Mouse (Mus musculus) mammary gland, adult 2 months (tissue): ENCODE measurements around the gene Olfr522. TPM values are rescaled to one million over a fixed set of nuclear protein-coding genes. Genes with fewer than 3 reads are reported as not detected.

ENCODE experiments used
- polyA plus RNA-seq: library from polyadenylated mRNA; depleted of rRNA; stranded (reverse); fragments of >200 nt; gene quantifications from 2 replicates; pipeline ENCODE4 v1.2.3, GENCODE M21; 2012; ENCODE audit warnings: low replicate concordance; rRNA removed

Olfr522 gene
- polyA plus RNA-seq: not detected in 2 replicates

DNA sequence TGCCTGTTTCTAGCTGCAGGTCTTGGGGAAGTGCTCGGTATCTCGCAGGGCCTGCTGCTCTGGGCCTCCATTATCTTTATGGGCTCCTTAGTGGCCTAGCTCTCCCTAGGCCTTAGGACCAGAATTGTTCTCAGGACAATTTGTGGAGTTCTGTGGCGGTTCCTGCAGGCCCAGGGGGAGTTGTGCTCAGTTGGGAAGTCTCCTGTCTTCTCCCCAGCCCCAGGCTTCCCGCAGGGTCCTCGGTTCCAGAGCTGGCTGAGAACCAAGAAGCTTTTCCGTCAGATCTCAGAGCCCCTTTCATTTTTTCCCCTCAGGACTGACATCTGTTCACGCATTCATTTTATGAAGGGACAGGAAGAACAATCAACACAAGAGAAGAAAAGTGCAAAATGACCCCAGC lies at the start of gene Olfr522:
TSS of gene Olfr522 (minus strand) at position 101 of the 400 bp plus-strand sequence.

DNA sequence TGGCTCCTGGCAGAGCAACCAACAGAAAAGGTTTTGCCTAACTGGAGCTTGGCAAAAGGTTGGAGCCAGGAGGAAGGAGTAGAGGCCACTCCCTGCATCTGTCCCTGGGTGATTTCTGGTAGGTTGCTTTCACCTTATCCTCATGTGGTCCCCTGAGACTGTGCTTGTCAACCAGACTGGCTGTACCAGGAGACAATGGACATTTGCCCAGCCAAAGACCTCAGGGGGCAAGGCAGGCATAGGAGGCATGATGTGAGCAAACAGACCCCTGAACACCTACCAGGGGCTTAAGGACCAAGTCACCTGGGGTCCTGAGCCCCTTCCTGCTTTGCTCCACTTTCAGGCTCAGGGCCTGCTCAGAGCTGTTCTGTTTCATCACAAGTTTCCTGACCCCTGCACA lies 41.3 kb upstream of the Olfr522 start, which contains the start of gene Olfr524:
TSS of gene Olfr524 (minus strand) at position 101 of the 400 bp plus-strand sequence.

DNA sequence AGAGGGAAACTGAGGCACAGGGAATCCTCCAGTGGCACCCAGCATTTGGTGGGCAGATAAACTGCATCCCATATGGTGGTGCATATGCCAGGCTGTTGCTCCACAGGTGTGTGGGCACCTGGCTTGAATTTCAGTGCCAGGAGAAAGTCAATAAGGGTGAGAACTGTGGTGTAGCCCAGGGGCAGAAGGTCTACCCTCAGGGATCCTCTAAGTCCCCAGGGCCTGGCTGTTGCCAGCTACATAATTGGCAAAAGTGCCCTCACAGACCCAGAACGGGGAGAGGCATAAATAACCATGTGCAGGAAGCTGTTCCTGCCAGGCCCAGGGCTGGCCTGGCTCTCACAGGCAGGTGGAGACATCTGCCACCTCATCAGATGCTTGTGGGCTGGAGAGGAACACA lies 8.4 kb upstream of the Olfr522 start, which contains the start of gene Olfr523:
TSS of gene Olfr523 (plus strand) at position 282 of the 400 bp plus-strand sequence.

DNA sequence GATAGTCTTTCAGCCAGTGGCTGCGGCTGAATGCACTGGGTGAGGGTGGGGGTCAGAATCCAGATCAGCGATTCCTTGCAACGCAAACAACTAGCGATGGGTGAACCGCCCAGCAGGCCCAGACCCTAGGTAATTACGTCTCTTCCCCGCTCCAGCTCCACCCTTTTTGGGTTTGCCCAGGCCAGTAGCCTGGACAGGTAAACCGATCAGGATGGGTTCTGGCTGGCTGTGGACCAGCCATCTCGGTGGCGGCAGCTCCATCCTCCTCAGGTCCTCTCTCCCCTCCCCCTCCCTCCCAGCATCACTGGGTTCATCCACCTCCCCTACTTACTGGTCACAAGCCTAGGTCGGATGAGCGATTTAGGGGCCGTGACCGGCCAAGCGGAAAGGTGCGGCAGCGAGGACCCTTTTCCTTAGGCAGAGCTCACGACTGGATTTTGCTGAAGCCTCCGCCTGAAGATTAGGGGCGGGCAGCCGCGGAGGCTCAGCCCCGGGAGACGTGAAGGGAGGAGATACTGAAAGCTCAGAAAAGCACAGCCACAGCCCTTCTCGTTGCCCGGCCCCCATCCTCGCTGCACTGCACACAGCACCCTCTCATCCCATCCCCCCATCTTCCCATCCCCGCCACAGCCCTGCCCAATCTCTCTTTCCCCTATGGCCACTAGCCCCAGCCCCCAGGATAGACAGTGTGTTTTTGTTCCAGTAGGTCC lies 10.2 kb downstream of the Olfr522 start, which contains the start of gene Sprn:
TSS of gene Sprn (minus strand) at position 660 of the 710 bp plus-strand sequence.

DNA sequence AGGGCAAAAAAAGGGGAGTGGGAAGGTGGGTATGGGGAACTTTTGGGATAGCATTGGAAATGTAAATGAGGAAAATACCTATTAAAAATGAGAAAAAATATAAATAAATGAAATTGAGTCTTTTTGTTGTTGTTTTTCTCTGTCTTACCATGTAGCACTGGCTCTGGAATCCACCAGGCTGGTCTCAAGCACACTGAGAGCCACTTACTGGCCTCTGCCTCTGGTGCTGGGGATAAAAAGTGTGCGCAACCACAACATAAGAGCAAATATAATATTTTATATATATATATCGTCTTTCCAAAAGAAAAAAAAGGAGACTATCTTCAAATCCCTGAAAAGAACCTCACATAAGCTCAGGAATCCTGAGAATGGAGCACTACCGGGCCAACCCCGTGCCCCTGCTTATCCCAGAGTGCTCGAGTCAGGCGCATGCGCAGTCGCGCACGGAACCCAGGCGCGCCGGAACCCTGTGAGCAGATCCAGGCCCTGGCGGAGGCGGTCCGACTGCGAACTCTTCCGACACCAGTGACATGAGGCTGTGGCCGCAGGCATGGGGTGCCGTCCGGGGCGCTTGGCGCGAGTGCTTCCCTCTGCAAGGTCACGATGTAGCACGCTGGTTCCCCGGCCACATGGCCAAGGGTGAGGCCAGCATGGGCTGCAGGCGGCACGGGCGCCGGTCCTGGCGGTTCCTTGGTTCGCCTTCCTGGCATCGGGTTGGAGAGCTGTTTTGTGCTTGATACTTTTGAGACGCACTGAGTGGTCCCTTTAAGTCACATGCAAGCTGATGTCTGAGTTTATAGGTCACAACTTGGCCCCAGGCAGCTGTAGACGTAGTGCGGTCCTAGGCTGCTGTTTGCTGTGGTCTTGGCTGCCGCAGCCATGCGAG lies 27.2 kb downstream of the Olfr522 start, which contains the start of gene Mtg1:
TSS of gene Mtg1 (plus strand) at position 430 of the 886 bp plus-strand sequence.

DNA sequence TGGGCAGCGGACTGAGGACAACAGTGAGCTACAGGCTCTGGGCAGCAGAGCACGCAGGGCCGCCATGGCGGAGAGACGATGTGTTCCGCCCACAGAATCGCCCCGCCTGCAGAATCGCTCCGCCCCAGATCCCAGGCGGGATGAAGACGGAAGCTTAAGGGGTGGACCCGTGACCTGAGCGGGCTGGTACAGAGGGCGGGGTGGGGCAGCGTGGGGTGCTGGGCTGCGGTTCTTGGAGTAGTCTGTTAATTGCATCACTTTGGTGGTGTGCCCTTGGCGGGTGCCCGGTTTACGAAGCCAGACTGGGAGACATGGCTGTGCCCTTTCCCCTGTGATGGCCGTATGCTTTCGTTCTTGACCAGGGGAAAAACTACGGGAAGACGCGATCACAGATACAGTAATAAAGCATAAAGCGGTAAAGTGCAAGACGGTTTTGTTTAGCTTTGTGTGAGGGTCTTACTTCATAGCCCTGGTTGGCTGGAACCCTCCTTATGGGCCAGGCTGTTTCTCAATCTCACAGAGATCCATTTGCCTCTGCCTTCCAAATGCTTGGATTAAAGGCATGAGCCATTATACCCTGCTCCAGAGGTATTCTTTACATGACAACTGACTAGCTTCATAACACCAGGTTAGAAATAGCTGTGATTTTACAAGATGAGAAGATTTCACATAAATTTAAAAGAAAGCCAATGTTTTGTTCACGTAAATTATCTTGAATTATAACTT lies 48.1 kb downstream of the Olfr522 start, which contains the start of gene Echs1:
TSS of gene Echs1 (minus strand) at position 148 of the 726 bp plus-strand sequence.

DNA sequence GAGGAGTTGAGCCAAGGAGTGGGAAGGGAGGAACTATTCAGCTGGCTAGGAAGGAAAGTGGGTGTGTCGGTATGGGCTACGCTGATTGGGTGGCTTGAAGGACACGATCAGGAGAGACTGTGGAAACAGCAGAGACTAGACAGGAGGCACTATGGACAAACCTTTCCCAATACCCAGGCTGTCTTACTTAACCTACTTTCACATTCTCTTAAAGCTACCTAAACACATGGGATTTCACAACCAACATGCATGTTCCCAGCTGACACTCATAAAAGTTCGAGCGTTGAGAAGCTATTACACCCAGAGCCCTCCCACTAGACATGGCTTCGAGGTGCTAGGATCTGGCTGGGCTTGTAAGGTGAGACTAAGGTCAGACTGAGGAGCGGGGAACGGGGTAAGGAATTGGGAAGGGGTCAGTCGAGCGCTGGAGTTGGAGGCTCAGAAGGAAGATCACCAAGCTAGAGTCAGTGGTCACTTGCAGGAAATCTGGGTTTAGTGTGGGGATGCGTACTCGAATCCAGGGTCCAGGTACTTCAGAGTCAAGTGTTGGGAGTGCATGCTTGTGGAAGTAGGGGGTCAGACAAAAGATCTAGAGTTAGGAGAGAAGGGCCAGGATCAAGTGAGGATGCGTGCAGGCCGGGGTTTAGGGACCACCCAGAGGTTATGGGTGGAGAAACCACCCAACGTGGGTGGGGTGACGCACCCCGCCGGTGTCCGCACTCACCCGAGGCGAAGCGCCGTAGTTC lies 48.8 kb downstream of the Olfr522 start, which contains the start of gene Paox:
TSS of gene Paox (plus strand) at position 217 of the 746 bp plus-strand sequence.

Other genes with a start within 250 kb of the Olfr522 start
- 0.37 and 0.98 TPM in 2 replicates for gene Utf1, start 221.0 kb downstream of the Olfr522 start, polyA plus RNA-seq
- 0.31 and 0.32 TPM in 2 replicates for gene 6430531B16Rik, start 186.0 kb downstream of the Olfr522 start, polyA plus RNA-seq
- gene Adam8, start 172.2 kb downstream of the Olfr522 start, polyA plus RNA-seq: 18.5 and 20.3 TPM in 2 replicates
- 51.1 and 130 TPM in 2 replicates for gene Zfp511, start 128.4 kb downstream of the Olfr522 start, polyA plus RNA-seq
- gene Tubgcp2, start 128.1 kb downstream of the Olfr522 start, polyA plus RNA-seq: 18.2 and 27.9 TPM in 2 replicates
- 0.04 and 0.19 TPM in 2 replicates for gene Msx3, start 115.7 kb downstream of the Olfr522 start, polyA plus RNA-seq
- 0.11 TPM in 1 of 2 replicates, not detected in the other for gene Caly, start 82.2 kb downstream of the Olfr522 start, polyA plus RNA-seq
- not detected in 2 replicates for gene Prap1, start 71.4 kb downstream of the Olfr522 start, polyA plus RNA-seq
- gene Fuom, start 62.3 kb downstream of the Olfr522 start, polyA plus RNA-seq: 47.4 and 59.5 TPM in 2 replicates
- 20.9 and 25.0 TPM in 2 replicates for gene Paox, start 49.0 kb downstream of the Olfr522 start, polyA plus RNA-seq
- 146 and 200 TPM in 2 replicates for gene Echs1, start 48.3 kb downstream of the Olfr522 start, polyA plus RNA-seq
- 31.2 and 62.7 TPM in 2 replicates for gene Mtg1, start 27.2 kb downstream of the Olfr522 start, polyA plus RNA-seq
- 0.70 and 0.87 TPM in 2 replicates for gene Sprn, start 9.9 kb downstream of the Olfr522 start, polyA plus RNA-seq
- 0.40 and 0.73 TPM in 2 replicates for gene Olfr523, start 8.5 kb upstream of the Olfr522 start, polyA plus RNA-seq
- gene Olfr524, start 41.2 kb upstream of the Olfr522 start, polyA plus RNA-seq: 0.13 TPM in 1 of 2 replicates, not detected in the other
- 1.7 and 3.0 TPM in 2 replicates for gene Cd163l1, start 53.5 kb upstream of the Olfr522 start, polyA plus RNA-seq
- 3.4 and 4.5 TPM in 2 replicates for gene 5830411N06Rik, start 82.5 kb upstream of the Olfr522 start, polyA plus RNA-seq
- gene Olfr525, start 156.1 kb upstream of the Olfr522 start, polyA plus RNA-seq: not detected in 2 replicates
- gene Olfr527, start 169.3 kb upstream of the Olfr522 start, polyA plus RNA-seq: not detected in 2 replicates
- 1.1 and 1.2 TPM in 2 replicates for gene Olfr60, start 196.9 kb upstream of the Olfr522 start, polyA plus RNA-seq
- gene Olfr530, start 211.6 kb upstream of the Olfr522 start, polyA plus RNA-seq: not detected in 2 replicates
- gene Olfr531, start 238.2 kb upstream of the Olfr522 start, polyA plus RNA-seq: not detected in 2 replicates